Mouse (Mus musculus) CD4-positive, CD25-positive, alpha-beta regulatory T cell, adult 2 months (primary cell): Measurements from ENCODE around the gene Akirin2.
A peak's percentile ranks its signal among the peaks of the same experiment; 100 is the strongest.

Experiments
- DNase-seq: peaks from one replicate; pipeline ENCODE4 v3.0.0-alpha.2; 2012; ENCODE audit warnings: low read depth, low spot score

Akirin2 gene

DNA sequence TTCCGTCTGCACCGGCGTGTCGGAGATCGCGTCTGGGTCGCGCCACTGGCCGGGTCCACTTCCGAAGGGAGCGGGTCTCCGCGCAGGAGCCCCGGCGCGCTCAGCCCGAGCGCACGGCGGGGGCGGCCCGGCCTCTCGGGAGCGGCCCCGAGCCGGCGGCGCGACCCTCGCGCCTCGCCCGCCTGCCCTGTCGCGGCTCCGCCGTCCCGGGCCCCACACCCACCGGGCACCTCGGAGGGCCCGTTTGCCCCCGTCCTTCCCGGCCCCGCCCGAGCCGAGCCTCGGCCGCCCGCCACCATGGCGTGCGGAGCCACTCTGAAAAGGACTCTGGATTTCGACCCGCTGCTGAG, at the start of gene Akirin2:
TSS of gene Akirin2 (plus strand) at position 190 of the 350 bp plus-strand sequence.
- no peak for DNase-seq

- DNase-seq: no peak
These were observed 40.4 kb upstream of the Akirin2 start for GRCm38 (mm10) chr4:34510305-34510704.

DNA sequence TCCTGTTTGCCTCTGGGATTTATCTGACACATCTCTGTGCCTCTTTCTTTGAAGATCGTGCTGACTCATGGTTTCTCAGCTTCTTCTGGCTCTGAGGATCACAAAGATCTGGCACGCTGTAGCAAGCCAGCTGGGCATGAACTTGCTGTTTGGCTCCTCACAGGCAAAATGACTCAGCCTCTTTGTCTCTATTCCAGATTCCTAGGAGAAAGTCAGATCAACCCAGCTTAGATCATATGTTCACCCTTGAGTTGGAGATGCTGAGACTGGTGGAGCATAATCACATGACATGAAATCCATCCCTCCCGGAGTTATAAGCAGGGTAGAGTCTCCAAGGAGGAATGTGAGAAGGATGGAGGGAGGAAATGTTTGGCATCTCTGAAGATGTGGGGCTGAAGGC, 27.9 kb upstream of the Akirin2 start:
- no peak for DNase-seq

GRCm38 (mm10) chr4:34523586-34523985, 27.2 kb upstream of the Akirin2 start:
- DNase-seq: no peak

DNA sequence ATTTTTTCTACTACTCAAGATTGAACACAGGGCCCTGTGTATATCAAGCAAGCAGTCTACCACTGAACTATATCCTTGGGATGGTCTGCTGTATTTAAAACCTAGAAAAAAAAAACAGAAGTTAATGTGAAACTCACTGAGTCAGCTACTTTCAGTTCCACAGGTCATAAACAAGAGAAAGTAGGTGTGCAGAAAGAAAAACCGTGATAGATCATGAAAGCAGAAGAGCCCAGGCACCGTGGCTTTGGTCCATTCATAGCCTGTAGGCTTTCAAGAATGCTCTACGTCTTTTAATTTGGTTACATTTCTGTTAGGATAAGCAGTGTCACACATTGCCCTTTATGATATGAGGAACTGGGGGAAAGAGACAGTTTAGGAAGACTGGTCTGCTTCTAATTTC, 24.0 kb upstream of the Akirin2 start:
- no peak for DNase-seq

DNA sequence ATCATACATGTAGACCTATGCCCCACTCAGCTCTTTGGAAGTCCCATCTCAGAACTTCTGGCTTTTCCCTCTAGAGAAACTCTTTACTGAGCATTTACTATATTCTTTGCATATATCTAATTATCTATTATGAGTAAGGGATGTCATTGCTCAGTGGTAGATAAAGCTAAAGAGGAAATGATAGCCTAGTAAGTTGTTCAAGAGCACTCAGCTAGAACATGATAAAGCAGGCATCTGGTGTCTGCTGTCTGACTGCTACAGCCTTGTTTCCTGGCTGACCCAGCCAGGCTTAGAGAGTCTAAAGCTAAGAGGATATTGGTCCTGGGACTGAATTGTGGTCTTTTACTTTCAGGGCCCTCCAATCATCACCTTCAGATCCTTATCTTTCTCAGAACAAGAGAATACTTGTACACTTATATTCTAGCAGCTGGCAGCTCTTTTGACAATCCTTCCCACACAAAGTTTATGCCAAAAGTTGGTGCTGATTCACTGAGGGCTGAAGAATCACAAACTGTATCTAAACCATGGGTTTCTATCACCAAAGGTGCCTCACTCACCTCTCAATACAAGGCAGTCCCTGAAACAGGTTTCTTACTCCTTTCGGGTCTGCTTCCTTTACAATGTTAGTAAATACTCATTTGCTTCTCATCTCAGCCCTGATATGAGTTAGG, 22.2 kb upstream of the Akirin2 start:
- no peak for DNase-seq

DNA sequence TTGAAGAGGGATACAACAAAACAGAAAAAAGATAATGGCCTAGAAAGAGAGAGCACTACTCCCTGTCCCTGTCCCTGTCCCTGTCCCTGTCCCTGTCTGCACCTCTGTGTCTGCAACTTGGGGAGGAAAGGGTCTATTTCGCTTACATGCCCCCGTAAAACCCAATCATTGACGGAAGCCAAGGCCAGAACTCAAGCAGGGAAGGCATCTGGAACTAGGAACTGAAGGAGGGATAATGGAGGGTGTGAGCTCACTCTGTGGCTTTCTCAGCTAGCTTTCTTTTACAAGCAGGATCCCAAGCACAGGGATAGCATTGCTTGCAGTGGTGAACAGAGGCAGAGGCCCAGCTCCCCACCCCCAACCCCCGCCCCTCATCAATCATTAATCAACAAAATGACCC, 21.4 kb upstream of the Akirin2 start:
- no peak for DNase-seq

DNA sequence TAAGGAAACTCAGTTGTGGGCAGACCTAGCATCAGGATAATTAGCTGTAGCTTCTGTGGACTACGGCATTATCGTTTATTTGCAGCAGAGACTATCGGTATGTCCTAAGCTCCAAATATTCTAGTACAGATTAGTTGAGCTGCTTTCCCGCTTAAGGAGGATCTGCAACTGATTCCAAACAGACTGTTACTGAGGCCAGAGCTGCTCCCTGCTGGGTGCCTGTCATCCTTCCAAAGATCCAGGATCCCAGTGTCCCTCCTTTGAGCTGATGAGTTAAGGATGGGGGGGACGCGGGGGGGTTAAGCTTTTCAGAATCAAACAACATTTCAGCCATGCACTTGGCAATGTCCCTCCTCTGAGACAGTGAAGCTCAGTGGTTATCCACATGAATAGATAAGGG, 20.8 kb upstream of the Akirin2 start:
- DNase-seq: no peak

- peak; percentile 96 for DNase-seq
These were observed 573 bp upstream of the Akirin2 start for GRCm38 (mm10) chr4:34549981-34550747.

GRCm38 (mm10) chr4:34551098-34551809, 517 bp downstream of the Akirin2 start:
- peak; percentile 58 for DNase-seq

- DNase-seq: no peak
These were observed 1.2 kb downstream of the Akirin2 start for GRCm38 (mm10) chr4:34551966-34552365.

GRCm38 (mm10) chr4:34554596-34554995, 3.9 kb downstream of the Akirin2 start:
- no peak for DNase-seq

GRCm38 (mm10) chr4:34555604-34556003, 4.9 kb downstream of the Akirin2 start:
- no peak for DNase-seq

- no peak for DNase-seq
These were observed 5.4 kb downstream of the Akirin2 start for GRCm38 (mm10) chr4:34556183-34556582.

DNA sequence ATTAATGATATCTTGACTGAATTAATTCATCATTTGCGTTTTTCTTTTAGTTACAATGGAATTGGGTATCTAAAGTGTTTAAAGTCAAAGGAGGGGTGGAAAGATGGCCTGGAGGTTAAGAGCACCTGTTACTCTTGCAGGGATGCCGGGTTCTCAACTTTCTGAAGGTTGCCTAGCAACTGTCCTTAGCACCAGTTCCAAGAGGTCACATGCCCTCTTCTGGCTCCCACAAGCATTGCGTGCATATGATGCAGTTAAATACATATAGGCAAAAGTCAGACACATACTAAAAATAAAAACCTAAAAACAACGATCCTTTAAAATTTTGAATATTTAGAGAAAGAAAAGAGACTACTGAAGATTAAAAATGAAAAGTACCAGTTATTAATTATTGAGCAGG, 10.2 kb downstream of the Akirin2 start:
- DNase-seq: peak; percentile 79

- peak; percentile 25 for DNase-seq
These were observed 15.5 kb downstream of the Akirin2 start for GRCm38 (mm10) chr4:34566226-34566625.

DNA sequence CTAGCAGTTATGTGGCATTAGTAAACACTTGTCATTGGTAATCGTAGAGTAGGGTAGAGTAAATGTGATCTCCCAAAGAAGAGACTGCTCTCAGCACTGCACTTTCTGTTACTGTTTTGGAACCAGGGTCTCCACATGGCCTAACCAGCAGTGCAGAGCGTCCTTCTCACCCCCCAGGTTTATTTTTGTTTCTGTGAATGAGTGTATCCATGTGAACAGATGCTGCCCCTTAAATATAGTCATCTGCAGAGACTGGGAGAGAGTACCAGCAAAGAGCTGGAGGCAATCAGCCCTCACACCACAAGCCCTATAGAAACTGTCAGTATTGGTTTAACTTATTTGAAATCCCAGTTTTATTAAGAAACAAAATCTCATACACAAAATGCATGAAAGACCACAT, 22.1 kb downstream of the Akirin2 start:
- DNase-seq: no peak

GRCm38 (mm10) chr4:34577028-34577427, 26.3 kb downstream of the Akirin2 start:
- DNase-seq: peak; percentile 19

- no peak for DNase-seq
These were observed 28.5 kb downstream of the Akirin2 start for GRCm38 (mm10) chr4:34579215-34579614.

- DNase-seq: peak; percentile 10
These were observed 30.8 kb downstream of the Akirin2 start for GRCm38 (mm10) chr4:34581489-34581888.

DNA sequence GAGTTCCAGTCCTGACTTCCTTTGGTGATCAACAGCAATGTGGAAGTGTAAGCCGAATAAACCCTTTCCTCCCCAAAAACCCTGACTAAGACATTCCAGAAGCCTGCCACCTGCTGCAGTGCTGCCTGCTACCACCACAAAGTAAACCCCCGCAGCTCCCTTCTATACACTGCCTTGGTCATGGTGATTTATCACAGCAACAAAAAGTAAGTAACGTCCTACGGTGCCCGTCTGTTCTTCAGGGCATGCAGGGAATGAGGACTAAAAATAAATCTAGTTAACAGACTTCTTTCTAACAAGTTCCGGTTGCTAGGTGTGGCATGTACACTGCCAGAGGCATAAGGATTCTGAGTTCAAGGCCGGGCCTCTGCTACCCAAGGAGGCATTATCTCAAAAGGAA, 31.3 kb downstream of the Akirin2 start:
- DNase-seq: no peak

- no peak for DNase-seq
These were observed 31.7 kb downstream of the Akirin2 start for GRCm38 (mm10) chr4:34582476-34582875.

GRCm38 (mm10) chr4:34583427-34583826, 32.7 kb downstream of the Akirin2 start:
- no peak for DNase-seq
